Mouse (Mus musculus): Measurements from ENCODE around the gene Yes1. TPM values are rescaled to one million over a fixed set of nuclear protein-coding genes. Genes with fewer than 3 reads are reported as not detected.

The Yes1 gene
- polyA plus RNA-seq, 1 experiment from 2014 or later: 30.5 TPM

DNA sequence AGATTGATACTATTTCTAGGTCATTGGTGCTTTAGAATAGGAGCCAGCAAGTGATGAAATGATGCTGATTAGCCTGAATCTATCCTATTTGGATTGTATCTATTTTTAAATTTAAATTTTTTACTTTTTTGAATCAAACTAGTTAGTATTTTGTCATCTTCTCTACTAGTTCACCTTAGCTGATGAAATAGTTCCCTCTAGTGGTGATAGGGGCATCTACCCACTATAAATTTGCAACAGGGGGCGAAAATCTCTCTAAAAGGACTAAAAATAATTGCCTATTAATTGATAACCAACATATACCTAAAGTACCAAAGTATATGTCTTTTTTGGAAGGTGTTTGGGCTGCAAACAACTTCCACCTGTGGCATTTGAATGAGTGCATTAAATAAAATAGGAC, 46.4 kb downstream of the Yes1 start:
- 42% methylated on average over 1 of the region's 1 CpGs for WGBS
- Histone ChIP-seq H3K4me2 (ENCODE audit: low read depth, low read length) (no peak overlapping the region), H3K4me1 (ENCODE audit: control insufficient read depth, insufficient read depth, low read length) (no peaks in the 10 kb centered on the region), H3K4me3 (replicated peaks; ENCODE audit: low read length) (no peak overlapping the region), H3K9me3 (replicated peaks; ENCODE audit: control insufficient read depth, low read length) (no peaks in the 10 kb centered on the region), H3K27ac (ENCODE audit: low read length) (no peak overlapping the region), H3K36me3 (ENCODE audit: control insufficient read depth, insufficient read depth, low read length) (peaks cover 9% of the 10 kb centered on the region; the same call in 1 of the 2 replicates), H3K9ac (ENCODE audit: low read length) (no peak overlapping the region), H3K27me3 (ENCODE audit: control insufficient read depth, insufficient read depth, low read length) (no peaks in the 10 kb centered on the region)
- no peak for ATAC-seq (ENCODE audit: insufficient read depth, low FRiP score)

DNA sequence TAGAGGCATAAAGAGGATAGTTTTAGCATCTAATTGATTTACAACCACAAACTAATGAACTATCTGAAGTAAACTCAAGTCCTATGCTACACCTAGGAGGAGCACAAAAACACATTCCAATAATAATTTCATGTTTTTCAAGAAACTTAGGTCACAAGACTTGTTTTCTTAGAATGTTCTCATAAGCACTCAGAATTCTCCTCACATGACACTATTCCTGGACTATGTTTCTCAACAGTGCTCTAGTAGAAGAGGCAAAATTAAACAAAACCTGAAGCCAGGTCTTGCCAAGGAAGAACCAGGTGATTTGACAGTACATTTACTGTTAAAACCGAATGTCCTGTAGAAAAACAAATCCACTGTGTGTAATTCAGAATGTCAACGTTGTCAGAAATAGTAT, 71.5 kb downstream of the Yes1 start:
- Histone ChIP-seq H3K36me3 (ENCODE audit: control insufficient read depth, insufficient read depth, low read length) (no peaks in the 10 kb centered on the region), H3K4me3 (replicated peaks; ENCODE audit: low read length) (no peak overlapping the region), H3K4me2 (ENCODE audit: low read depth, low read length) (no peak overlapping the region), H3K9ac (ENCODE audit: low read length) (no peak overlapping the region), H3K27me3 (ENCODE audit: control insufficient read depth, insufficient read depth, low read length) (no peaks in the 10 kb centered on the region), H3K9me3 (replicated peaks; ENCODE audit: control insufficient read depth, low read length) (no peaks in the 10 kb centered on the region), H3K27ac (ENCODE audit: low read length) (no peak overlapping the region), H3K4me1 (ENCODE audit: control insufficient read depth, insufficient read depth, low read length) (no peaks in the 10 kb centered on the region)
- no peak for ATAC-seq (ENCODE audit: insufficient read depth, low FRiP score)
- 52% methylated on average over 2 of the region's 2 CpGs for WGBS

DNA sequence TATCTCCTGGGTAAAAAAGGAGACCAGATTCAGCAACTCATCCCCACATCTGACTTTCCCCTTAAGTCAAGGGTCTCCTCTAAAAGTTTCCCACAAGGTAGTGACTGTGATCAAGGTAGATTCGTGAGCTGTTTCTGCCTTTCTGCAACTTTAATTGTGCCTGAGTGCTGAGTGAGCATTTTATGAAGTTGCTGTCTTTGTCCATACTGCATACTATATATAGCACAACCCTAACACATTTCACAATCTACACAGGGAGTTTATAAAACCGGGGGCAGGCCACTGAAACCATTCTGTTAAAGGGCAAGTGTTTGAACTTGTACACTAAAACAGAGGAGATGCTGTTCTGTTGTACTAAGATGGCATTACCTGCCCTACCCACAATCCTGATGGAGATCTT, 82.4 kb downstream of the Yes1 start:
- 40% methylated on average over 2 of the region's 2 CpGs for WGBS
- Histone ChIP-seq H3K27me3 (ENCODE audit: control insufficient read depth, insufficient read depth, low read length) (no peaks in the 10 kb centered on the region), H3K4me1 (ENCODE audit: control insufficient read depth, insufficient read depth, low read length) (no peaks in the 10 kb centered on the region), H3K36me3 (ENCODE audit: control insufficient read depth, insufficient read depth, low read length) (no peaks in the 10 kb centered on the region), H3K27ac (ENCODE audit: low read length) (no peak overlapping the region), H3K9me3 (replicated peaks; ENCODE audit: control insufficient read depth, low read length) (no peaks in the 10 kb centered on the region), H3K9ac (ENCODE audit: low read length) (no peak overlapping the region), H3K4me3 (replicated peaks; ENCODE audit: low read length) (no peak overlapping the region), H3K4me2 (ENCODE audit: low read depth, low read length) (no peak overlapping the region)
- no peak for ATAC-seq (ENCODE audit: insufficient read depth, low FRiP score)

DNA sequence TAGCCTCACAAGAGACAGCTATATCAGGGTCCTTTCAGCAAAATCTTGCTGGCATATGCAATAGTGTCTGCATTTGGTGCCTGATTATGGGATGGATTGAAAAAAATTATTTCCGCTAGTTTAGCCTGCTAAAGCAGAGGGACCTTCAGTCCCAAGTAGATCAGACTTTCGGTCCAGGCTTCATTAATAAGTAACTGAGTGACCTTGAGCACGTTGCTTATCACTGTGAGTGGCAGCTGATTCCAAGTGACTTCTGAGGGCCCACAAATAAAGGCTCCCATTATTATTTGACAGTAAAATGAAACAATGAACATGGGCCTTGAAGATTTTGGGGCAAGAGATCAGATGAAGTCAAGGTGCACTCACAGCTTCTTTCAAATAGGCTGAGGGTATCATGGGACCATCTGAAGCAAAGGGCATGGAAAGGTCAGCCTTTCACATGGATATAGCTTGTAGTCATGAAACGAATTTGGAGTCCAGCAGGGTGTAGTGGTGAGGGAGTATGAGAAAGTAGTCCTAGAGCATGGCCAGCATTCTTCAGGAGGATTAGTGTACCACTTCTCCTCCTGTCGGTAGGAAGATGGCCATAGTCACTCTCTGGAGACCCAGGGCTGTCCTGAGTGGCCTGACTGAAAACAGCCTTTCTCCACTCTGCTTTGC, 86.4 kb downstream of the Yes1 start:
- Histone ChIP-seq H3K27me3 (ENCODE audit: control insufficient read depth, insufficient read depth, low read length) (no peaks in the 10 kb centered on the region), H3K4me1 (ENCODE audit: control insufficient read depth, insufficient read depth, low read length) (no peaks in the 10 kb centered on the region), H3K36me3 (ENCODE audit: control insufficient read depth, insufficient read depth, low read length) (no peaks in the 10 kb centered on the region), H3K4me2 (ENCODE audit: low read depth, low read length) (no peak overlapping the region), H3K9me3 (replicated peaks; ENCODE audit: control insufficient read depth, low read length) (no peaks in the 10 kb centered on the region), H3K9ac (ENCODE audit: low read length) (no peak overlapping the region), H3K4me3 (replicated peaks; ENCODE audit: low read length) (no peak overlapping the region), H3K27ac (ENCODE audit: low read length) (0 out of 2 replicates have a peak overlapping the region, but pooled peaks have one; percentile 44)
- WGBS: 55% methylated on average over 5 of the region's 5 CpGs
- ATAC-seq (ENCODE audit: insufficient read depth, low FRiP score): 0 out of 2 replicates have a peak, but pooled peaks have one; percentile 44

DNA sequence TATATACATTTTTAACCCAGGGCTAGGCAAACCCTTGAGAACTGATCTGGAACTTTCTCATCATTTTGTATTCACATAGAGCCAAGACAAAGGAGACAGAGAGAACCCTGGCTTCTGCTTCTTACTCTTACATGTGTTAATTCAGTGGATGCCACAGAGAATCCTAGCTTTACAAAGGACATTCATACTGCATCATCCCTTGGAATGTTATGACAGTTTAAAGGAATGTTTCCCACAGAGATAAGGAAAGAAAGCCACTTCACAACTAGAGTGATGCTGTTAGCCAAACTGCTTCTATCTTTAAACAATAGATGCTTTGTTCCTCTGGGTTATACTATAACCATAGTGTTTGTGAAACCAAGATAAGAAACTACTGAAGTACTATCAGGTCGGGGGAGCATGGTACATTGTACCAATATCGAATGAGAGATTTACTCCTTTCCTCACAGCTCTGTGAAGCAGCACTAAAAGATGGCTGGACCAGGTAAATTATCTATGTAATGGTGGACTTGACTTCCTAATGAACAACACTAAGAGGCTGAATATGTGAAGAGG, 95.3 kb downstream of the Yes1 start:
- 55% methylated on average over 2 of the region's 2 CpGs for WGBS
- Histone ChIP-seq H3K4me3 (replicated peaks; ENCODE audit: low read length) (no peak overlapping the region), H3K27ac (ENCODE audit: low read length) (no peak overlapping the region), H3K9me3 (replicated peaks; ENCODE audit: control insufficient read depth, low read length) (no peaks in the 10 kb centered on the region), H3K9ac (ENCODE audit: low read length) (no peak overlapping the region), H3K36me3 (ENCODE audit: control insufficient read depth, insufficient read depth, low read length) (no peaks in the 10 kb centered on the region), H3K4me2 (ENCODE audit: low read depth, low read length) (no peak overlapping the region), H3K27me3 (ENCODE audit: control insufficient read depth, insufficient read depth, low read length) (no peaks in the 10 kb centered on the region), H3K4me1 (ENCODE audit: control insufficient read depth, insufficient read depth, low read length) (no peaks in the 10 kb centered on the region)
- no peak for ATAC-seq (ENCODE audit: insufficient read depth, low FRiP score)

DNA sequence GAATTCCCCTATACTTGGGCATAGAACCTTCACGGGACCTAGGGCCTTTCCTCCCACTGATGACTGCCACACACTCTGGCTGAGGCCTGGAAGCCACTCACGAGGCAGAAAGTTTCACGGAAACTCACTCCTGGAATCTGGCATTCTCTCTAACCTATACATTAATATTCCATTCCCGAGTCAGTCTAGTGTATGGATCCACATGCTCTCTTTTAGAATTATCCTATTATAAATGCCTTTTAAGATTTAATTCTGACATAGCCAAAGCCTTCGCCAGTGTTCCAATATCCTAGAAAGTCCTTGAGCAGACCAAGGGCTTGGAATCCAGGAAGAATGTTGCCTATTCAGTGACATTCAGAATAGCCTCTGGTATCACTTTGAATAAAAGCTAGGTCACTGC, 100.5 kb downstream of the Yes1 start:
- Histone ChIP-seq H3K27ac (ENCODE audit: low read length) (no peak overlapping the region; the same call in 1 of the 2 replicates), H3K4me2 (ENCODE audit: low read depth, low read length) (no peak overlapping the region), H3K9ac (ENCODE audit: low read length) (no peak overlapping the region), H3K4me1 (ENCODE audit: control insufficient read depth, insufficient read depth, low read length) (peaks cover 3% of the 10 kb centered on the region; the same call in 1 of the 2 replicates), H3K4me3 (replicated peaks; ENCODE audit: low read length) (no peak overlapping the region), H3K36me3 (ENCODE audit: control insufficient read depth, insufficient read depth, low read length) (no peaks in the 10 kb centered on the region), H3K27me3 (ENCODE audit: control insufficient read depth, insufficient read depth, low read length) (no peaks in the 10 kb centered on the region), H3K9me3 (replicated peaks; ENCODE audit: control insufficient read depth, low read length) (no peaks in the 10 kb centered on the region)
- 79% methylated on average over 5 of the region's 5 CpGs for WGBS
- no peak for ATAC-seq (ENCODE audit: insufficient read depth, low FRiP score)

DNA sequence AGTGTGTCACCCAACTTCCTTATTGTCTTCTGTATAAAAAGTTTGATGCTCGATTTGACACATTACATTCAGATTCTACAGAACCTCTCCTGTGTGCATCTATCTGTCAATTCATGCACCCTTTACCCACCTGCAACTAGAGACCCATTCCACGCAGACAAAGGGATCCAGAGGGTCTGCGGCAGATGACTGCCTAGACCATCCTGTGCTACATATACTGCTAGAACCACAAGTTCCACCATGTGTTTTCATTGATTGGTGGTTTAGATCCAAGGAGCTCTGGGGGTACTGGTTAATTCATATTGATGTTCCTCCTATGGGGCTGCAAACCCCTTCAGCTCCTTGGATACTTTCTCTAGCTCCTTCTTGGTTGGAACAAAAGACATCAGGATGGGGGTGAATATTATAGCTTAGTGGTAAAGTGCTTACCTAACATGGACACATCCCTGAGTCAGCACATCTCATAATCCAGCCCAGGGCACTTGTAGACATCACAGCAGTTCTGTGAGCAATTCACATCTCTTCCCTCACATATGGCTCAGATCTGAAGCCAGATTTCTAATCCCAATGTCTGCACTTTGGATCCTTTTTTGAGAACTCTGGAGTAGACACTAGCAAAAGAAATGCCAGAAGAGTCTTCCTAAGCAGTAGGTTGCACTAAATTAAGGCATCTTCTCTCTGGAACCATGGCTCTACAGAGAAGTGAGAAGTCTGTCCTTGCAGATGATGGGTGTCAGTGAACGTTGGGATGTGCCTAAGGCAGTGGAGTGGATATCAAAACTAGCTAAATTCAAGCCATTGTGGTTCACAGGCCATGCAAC, 101.5 kb downstream of the Yes1 start:
- H3K36me3 ChIP-seq (ENCODE audit: control insufficient read depth, insufficient read depth, low read length): no peaks in the 10 kb centered on the region
- WGBS: 73% methylated on average over 4 of the region's 4 CpGs
- H3K4me3 ChIP-seq (replicated peaks; ENCODE audit: low read length): no peak overlapping the region
- no peaks in the 10 kb centered on the region for H3K9me3 ChIP-seq (replicated peaks; ENCODE audit: control insufficient read depth, low read length)
- peaks cover 3% of the 10 kb centered on the region; the same call in 1 of the 2 replicates for H3K4me1 ChIP-seq (ENCODE audit: control insufficient read depth, insufficient read depth, low read length)
- H3K27ac ChIP-seq (ENCODE audit: low read length): no peak overlapping the region
- H3K9ac ChIP-seq (ENCODE audit: low read length): no peak overlapping the region
- 0 out of 2 replicates have a peak overlapping the region, but pooled peaks have one; percentile 82 for H3K4me2 ChIP-seq (ENCODE audit: low read depth, low read length)
- no peaks in the 10 kb centered on the region for H3K27me3 ChIP-seq (ENCODE audit: control insufficient read depth, insufficient read depth, low read length)
- no peak for ATAC-seq (ENCODE audit: insufficient read depth, low FRiP score)

DNA sequence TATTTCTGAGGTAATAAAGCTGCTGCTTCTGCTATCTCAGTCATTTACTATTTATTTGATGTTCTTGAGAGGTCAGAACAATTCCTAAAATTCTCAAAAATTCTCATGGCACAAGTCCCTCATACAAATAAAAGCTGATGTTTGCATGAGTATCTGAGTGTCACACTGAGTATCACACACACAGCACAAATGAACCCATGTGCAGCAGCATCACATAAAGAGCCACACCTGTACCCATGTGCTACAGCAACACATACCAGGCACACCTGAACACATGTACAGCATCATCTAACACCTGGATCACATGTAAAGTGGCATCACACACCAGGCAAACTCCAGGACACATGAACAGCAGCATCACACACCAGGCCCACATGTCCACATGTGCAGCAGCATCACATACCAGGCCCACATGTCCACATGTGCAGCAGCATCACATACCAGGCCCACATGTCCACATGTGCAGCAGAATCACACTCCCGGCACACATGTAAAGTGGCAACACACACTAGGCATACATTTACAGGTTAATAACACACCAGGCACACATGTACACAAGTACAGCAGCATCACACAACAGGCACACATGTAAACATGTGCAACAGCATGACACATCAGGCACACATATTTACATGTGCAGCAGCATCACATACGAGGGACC, 102.2 kb downstream of the Yes1 start:
- ATAC-seq (ENCODE audit: insufficient read depth, low FRiP score): no peak

More for the DNA sequence above, 102.2 kb downstream of the Yes1 start:
- Histone ChIP-seq H3K27me3 (ENCODE audit: control insufficient read depth, insufficient read depth, low read length) (no peaks in the 10 kb centered on the region), H3K4me3 (replicated peaks; ENCODE audit: low read length) (peak overlapping the region; percentile 79), H3K4me2 (ENCODE audit: low read depth, low read length) (peak overlapping the region; percentile 82), H3K27ac (ENCODE audit: low read length) (peak overlapping the region; percentile 94), H3K4me1 (ENCODE audit: control insufficient read depth, insufficient read depth, low read length) (peaks cover 3% of the 10 kb centered on the region; the same call in 1 of the 2 replicates), H3K36me3 (ENCODE audit: control insufficient read depth, insufficient read depth, low read length) (no peaks in the 10 kb centered on the region), H3K9me3 (replicated peaks; ENCODE audit: control insufficient read depth, low read length) (no peaks in the 10 kb centered on the region), H3K9ac (ENCODE audit: low read length) (peak overlapping the region; percentile 87)
- WGBS: 23% methylated on average over 2 of the region's 2 CpGs
